Mouse (Mus musculus) testis, adult 2 months (tissue): Measurements from ENCODE around the gene Ect2l.

Source experiments
- CTCF ChIP-seq: fragments of 200-500 bp; IDR thresholded peaks from 2 replicates; pipeline ENCODE4 v1.5.1; 2012; ENCODE audit warnings: low read depth, mild to moderate bottlenecking, inconsistent platforms, low read length, moderate library complexity; ENCODE audit not compliant: control insufficient read depth, insufficient read depth, insufficient replicate concordance
- POLR2A ChIP-seq: fragments of 200-500 bp; IDR thresholded peaks from 2 replicates; pipeline ENCODE4 v1.6.1; 2012; ENCODE audit warnings: low read depth, mild to moderate bottlenecking, inconsistent platforms, low read length, moderate library complexity; ENCODE audit not compliant: control insufficient read depth

- TF ChIP-seq CTCF, result no peak
- no peak for TF ChIP-seq POLR2A
Observed at GRCm38 (mm10) chr10:18200656-18201055, 10.0 kb downstream of the Ect2l start.
